Mouse (Mus musculus) cortical plate, adult 2 months (tissue): ENCODE results near the gene Fitm2.

ENCODE experiments used
- CTCF ChIP-seq: fragments of 200-500 bp; IDR thresholded peaks from 2 replicates; pipeline ENCODE4 v1.5.1; 2011; ENCODE audit warnings: mild to moderate bottlenecking, control low read depth, low read length; ENCODE audit not compliant: insufficient read depth; ENCODE audit errors: extremely low read depth
- POLR2A ChIP-seq: fragments of 200-500 bp; IDR thresholded peaks from 2 replicates; pipeline ENCODE4 v1.6.1; 2011; ENCODE audit warnings: mild to moderate bottlenecking, low read length, control low read depth; ENCODE audit not compliant: insufficient read depth; ENCODE audit errors: extremely low read depth

- TF ChIP-seq POLR2A (no peak), CTCF (no peak)
Observed at GRCm38 (mm10) chr2:163444017-163444416, 28.4 kb downstream of the Fitm2 start.
